Mouse (Mus musculus): ENCODE data around the gene Optn.

Gene Optn

GRCm38 (mm10) chr2:5032665-5033064, 31.2 kb downstream of the Optn start:
- in situ Hi-C loops (cut with MseI, MboI) = no loop called here

GRCm38 (mm10) chr2:5031215-5031614, 32.6 kb downstream of the Optn start:
- in situ Hi-C loops (cut with MseI, MboI) = no loop called here

- in situ Hi-C loops (cut with MseI, MboI) = no loop called here
Observed at GRCm38 (mm10) chr2:5029808-5030207, 34.0 kb downstream of the Optn start.

- in situ Hi-C loops (cut with MseI, MboI) = no loop called here
Observed at GRCm38 (mm10) chr2:5028047-5028446, 35.8 kb downstream of the Optn start.

- in situ Hi-C loops (cut with MseI, MboI) = no loop called here
Observed at GRCm38 (mm10) chr2:5027057-5027456, 36.8 kb downstream of the Optn start.

GRCm38 (mm10) chr2:5025162-5025733, 38.6 kb downstream of the Optn start:
- in situ Hi-C loops (cut with MseI, MboI) = no loop called here

GRCm38 (mm10) chr2:5023699-5024399, 40.0 kb downstream of the Optn start:
- in situ Hi-C loops (cut with MseI, MboI) = no loop called here

GRCm38 (mm10) chr2:5023275-5023674, 40.6 kb downstream of the Optn start:
- in situ Hi-C loops (cut with MseI, MboI) = no loop called here

GRCm38 (mm10) chr2:5019708-5020107, 44.1 kb downstream of the Optn start:
- in situ Hi-C loops (cut with MseI, MboI) = no loop called here

- in situ Hi-C loops (cut with MseI, MboI) = no loop called here
Observed at GRCm38 (mm10) chr2:5016922-5017321, 46.9 kb downstream of the Optn start.

GRCm38 (mm10) chr2:5015527-5015926, 48.3 kb downstream of the Optn start:
- in situ Hi-C loops (cut with MseI, MboI) = no loop called here

- in situ Hi-C loops (cut with MseI, MboI) = no loop called here
Observed at GRCm38 (mm10) chr2:5014616-5015015, 49.2 kb downstream of the Optn start.

- in situ Hi-C loops (cut with MseI, MboI) = no loop called here
Observed at GRCm38 (mm10) chr2:5012491-5013324, 51.1 kb downstream of the Optn start, which contains the start of gene Mcm10. Gene Mcm10 (minus strand): TSS chr2:5012791.

GRCm38 (mm10) chr2:5011898-5012490, 51.9 kb downstream of the Optn start:
- in situ Hi-C loops (cut with MseI, MboI) = no loop called here

GRCm38 (mm10) chr2:5007107-5007506, 56.7 kb downstream of the Optn start:
- in situ Hi-C loops (cut with MseI, MboI) = no loop called here

- in situ Hi-C loops (cut with MseI, MboI) = no loop called here
Observed at GRCm38 (mm10) chr2:5001266-5001665, 62.6 kb downstream of the Optn start.

- in situ Hi-C loops (cut with MseI, MboI) = no loop called here
Observed at GRCm38 (mm10) chr2:4998905-4999304, 64.9 kb downstream of the Optn start.

- in situ Hi-C loops (cut with MseI, MboI) = no loop called here
Observed at GRCm38 (mm10) chr2:4996421-4996824, 67.4 kb downstream of the Optn start.

- in situ Hi-C loops (cut with MseI, MboI) = no loop called here
Observed at GRCm38 (mm10) chr2:4995646-4996045, 68.2 kb downstream of the Optn start.

- in situ Hi-C loops (cut with MseI, MboI) = no loop called here
Observed at GRCm38 (mm10) chr2:4994436-4994835, 69.4 kb downstream of the Optn start.

- in situ Hi-C loops (cut with MseI, MboI) = no loop called here
Observed at GRCm38 (mm10) chr2:4993584-4993983, 70.3 kb downstream of the Optn start.

GRCm38 (mm10) chr2:4988826-4989424, 74.9 kb downstream of the Optn start:
- in situ Hi-C loops (cut with MseI, MboI) = loop anchor here (5.0 kb wide), 1 partner anchor 72 kb away; the partner anchor contains the start of gene Phyh (in 2 of the 2)

All from mouse trophoblast stem cell (cell line).